Mouse (Mus musculus) T-helper 1 cell (primary cell): ENCODE data around the gene Olfr657.

ENCODE experiments used
- in situ Hi-C: fragments of 300-600 bp; cut with MboI, MseI; formaldehyde crosslinking; loops from one replicate; pipeline ENCODE4 v1.15.1; 2025; ENCODE audit warnings: high pct_unique_total_duplicates

Gene Olfr657

DNA sequence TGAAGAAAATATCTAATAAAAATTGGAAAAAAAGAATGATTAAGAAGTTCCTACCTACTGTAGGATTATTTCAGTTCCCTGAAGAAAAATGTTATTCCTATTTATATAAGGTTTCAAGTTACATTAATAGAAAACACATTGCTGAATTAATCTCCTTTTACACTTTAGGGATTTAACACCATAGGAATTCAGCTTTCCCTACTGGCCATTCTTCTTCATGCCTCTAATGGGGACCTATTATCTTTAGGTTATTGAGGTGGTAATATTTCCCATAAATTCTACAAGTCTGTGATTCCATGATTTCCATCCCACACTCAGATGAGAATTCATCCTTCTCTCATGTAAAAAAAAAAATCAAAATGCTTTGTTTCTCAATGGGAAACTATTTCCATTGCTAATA lies at the start of gene Olfr657:
Gene Olfr657 (plus strand): TSS at position 301 of the 400 bp plus-strand sequence.
- in situ Hi-C loops = no loop called here

DNA sequence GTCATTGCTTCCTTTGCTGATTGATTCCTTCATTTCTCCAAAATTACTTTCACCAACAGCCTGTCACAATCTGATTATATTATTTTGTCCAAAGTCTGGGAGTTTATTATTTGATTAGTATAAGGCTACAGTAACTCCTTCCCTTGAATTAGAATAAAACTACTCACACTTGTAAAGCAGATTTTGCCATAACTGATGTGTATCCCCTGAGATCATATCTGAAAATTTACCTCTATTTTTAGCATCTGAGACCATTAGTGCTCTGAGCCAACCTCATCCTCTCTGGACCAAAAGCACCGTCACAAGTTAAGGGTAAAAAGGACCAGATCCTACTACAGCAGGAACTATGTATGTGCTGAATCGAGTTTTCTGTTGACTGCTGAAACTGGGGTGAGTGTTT lies 47.6 kb upstream of the Olfr657 start, which contains the start of gene Olfr653:
Gene Olfr653 (plus strand): TSS at position 301 of the 400 bp plus-strand sequence.
- in situ Hi-C loops = no loop called here

DNA sequence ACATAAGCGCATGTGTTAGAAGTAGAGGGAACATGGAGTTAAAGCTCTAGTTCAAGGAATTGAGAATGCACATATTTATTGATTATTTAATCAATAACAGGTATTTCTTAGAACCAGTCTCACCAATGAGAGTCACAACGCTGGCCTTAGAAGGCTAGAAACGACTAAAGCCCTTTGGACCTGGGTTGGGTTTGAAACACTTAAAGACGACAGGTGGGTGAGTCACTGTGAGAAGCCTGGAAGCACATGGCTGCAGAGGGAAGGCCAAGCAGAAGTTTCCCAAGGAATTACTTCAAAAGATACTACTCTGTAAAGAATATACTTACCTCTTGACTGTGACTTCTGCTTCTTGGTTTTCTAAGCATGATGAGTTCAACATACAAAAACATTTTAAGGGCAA lies 43.7 kb upstream of the Olfr657 start:
- in situ Hi-C loops = no loop called here

DNA sequence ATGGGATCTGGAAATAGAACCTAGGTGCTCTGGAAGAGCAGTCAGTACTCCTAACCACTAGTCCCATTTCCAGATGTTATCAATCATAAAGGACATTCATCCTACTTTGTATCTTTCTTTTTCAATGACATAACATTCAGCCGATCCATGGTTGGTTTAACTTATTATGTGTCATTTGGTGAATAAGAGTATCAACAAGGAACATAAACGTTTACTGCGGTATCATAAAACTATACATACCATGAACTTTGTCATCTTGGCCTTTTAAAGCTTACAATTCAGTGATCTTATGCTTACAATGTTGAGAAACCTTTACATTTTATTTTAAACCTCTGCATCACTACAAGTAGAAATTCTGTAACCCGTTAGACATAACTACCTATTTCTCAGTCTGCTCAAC lies 43.2 kb upstream of the Olfr657 start:
- in situ Hi-C loops = no loop called here

DNA sequence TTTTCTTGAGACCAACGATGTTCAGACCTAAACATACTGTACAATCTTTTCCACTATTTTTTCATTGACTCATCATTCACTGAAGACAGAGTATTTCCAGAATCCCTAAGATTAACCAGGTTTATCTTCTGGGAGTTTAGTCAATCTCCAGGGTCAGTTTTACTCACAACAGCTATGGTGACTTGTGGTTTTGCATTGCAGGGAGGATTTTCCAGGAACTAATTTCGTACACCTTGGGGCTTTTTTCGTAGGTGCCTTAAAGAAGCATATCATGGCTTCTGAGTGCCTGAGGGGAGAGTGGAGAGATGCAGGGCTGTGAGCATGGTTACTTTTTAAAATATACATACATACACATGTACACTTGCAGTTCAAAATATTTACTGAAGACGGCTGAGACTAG lies 37.9 kb upstream of the Olfr657 start, which contains the start of gene Olfr654:
Gene Olfr654 (plus strand): TSS at position 301 of the 400 bp plus-strand sequence.
- in situ Hi-C loops = no loop called here

DNA sequence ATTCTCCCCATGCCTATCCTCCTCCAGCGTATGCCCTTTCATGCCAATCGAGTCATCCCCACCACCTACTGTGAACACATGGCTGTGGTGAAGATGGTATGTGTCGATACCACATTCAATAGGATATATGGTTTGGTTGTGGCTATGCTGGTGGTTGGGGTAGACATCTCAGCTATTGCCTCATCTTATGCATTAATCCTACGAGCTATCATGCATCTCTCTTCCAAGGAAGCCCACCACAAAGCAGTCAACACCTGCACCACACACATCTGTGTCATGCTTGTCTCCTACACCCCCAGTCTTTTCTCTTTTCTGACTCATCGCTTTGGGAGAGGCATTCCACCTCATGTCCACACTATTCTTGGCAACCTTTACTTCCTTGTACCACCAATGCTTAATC lies 36.3 kb upstream of the Olfr657 start:
- in situ Hi-C loops = no loop called here

DNA sequence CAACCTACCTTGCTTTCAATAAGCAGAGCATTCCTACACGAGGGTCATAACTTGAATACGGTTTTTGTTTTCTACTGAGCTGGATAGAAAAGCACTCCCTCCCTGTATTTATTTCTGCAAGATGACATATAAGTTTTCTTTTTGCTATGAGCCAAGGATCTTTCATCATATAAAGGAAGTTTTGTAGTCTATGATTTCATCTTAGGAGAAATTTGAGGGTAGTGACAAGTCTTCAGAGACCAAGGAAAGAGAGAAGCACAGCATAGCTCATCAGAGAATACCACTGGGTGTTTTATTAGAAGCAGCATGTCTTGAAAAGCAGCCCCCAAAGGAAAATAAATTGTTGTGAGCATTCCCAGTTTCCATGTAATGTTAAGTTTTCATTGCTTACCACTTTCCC lies 22.9 kb upstream of the Olfr657 start, which contains the start of gene Olfr655:
Gene Olfr655 (minus strand): TSS at position 101 of the 400 bp plus-strand sequence.
- in situ Hi-C loops = loop anchor here (5.0 to 10.0 kb wide), 2 partner anchors 229 to 417 kb away; partner anchors contain the start of gene Olfr648

DNA sequence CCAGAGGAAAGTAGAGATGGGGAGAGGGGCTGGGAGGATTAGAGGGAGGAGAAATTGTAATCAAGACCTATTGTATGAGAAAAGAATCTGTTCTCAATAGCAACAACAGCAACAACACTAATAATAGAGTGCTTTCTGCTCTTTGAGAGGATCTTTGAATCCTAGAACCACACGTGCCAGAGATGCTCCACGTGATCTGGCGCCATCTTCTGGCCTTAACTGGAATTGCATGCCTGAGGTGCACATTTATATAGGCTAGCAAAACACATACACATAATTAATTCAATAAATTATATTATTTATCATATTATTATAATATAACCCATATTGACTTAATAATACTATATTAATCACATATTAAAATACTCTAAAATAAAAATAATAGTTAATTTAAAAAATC lies 21.4 kb upstream of the Olfr657 start:
- in situ Hi-C loops = loop anchor here (5.0 to 10.0 kb wide), 2 partner anchors 231 to 418 kb away; partner anchors contain the start of gene Olfr648

DNA sequence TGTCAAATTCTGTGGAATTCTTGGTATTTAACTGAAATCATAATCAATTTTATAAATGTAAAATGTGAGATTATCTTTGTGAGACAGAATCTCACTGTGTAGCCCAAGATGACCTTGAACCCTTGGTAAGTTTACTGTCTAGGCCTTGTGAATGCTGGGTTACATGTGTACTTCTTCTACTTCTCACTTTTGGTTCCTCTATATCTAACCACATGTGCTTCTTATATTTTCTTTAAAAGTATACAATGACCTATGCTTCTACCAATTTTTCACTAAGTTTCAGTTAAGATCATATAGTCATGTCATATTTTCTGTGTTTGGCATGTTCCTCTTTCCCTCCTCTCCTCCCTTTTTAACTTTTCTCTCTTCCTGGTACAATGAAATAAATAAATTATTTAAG lies 19.9 kb upstream of the Olfr657 start:
- in situ Hi-C loops = loop anchor here (5.0 to 10.0 kb wide), 3 partner anchors 157 to 420 kb away; partner anchors contain the start of gene Olfr648

DNA sequence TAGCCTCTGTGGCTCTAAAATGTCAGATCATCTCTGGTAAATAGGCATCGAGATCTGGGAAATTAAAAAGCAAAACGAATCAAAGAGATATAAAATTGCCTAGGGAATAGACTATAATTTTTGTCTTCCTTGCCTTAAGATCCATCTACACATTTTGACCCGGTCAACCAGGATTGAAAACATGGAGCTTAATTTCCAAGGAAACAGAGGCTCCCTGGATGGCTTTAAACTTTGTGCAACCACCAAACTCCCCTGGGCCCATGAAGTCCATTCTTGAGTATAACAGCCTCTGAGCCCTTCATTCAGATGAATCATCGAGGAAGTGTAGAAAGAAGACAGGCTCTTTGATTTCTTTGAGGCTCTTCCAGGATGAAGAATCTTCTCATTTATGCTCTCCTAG lies 10.9 kb upstream of the Olfr657 start, which contains the start of gene Olfr656:
Gene Olfr656 (plus strand): TSS at position 301 of the 400 bp plus-strand sequence.
- in situ Hi-C loops = no loop called here

DNA sequence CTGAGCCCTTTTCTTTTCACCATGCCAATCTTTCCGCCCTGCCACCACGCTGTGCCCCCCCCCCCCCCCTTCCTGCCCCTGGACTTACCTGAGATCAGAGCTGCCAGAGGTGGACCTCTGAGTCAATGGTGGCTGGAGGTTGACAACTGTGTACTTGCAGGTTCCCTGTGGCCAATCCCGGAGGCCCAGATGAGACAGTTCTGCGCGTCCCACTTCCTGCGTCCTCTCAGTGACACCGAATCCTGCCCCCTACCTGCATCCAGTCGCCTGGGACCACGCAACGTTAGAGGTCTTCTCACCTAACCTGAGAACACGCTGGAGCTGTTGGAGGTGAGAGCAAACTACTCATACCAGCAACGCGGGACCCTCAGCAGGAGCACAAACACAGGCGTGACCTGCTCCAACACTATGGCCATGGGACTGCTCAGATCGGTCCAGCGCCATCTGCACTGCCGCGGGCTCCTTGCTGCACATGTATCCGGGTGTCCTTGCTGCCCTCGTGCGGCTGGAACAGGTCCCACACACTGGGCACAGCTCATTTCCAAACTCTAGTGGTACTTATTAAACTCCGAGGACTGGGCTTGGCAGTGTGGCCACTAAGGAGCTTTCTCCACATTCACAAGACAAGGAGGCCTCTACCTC lies 22.4 kb downstream of the Olfr657 start, which contains the start of gene Olfr658:
Gene Olfr658 (minus strand): TSS at position 465 of the 642 bp plus-strand sequence.
- in situ Hi-C loops = no loop called here

DNA sequence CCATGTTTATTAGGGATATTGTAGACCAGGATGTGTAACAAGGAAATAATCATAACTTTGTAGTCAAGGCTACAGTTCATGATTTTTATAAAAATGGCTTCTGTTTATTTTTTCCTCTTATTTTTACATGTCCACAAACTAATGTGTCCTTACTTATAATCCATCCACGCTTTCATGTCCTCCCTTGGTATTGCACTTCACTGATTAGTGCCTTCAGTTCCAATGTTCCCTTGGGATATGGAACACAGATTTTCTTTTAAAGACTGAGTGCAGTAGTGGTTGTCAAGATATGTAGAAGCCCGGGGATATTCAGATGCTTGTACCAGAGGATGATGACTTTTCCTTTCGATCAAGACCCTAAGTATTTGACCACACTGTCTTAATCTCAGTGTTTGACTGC lies 41.9 kb downstream of the Olfr657 start, which contains the start of gene Olfr659:
Gene Olfr659 (plus strand): TSS at position 301 of the 400 bp plus-strand sequence.
- in situ Hi-C loops = no loop called here

DNA sequence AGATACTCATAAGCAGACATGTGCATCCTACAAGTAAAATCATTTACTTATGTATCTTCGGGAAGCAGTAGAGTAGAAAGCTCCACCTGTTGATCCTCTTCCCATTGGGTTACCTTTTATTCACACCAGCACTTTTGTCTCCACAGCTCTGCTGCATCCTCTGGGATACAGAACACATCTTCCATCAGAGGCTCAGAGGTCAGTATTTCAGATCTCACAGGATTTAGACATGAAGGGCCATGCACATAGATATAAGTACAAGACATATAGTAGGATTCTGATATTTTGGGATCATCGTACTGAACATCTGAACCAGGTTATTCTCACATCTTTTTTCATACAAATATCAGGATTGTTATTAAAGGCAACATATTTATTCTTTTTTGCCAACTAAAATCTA lies 61.6 kb downstream of the Olfr657 start, which contains the start of gene Olfr661:
Gene Olfr661 (plus strand): TSS at position 301 of the 400 bp plus-strand sequence.
- in situ Hi-C loops = no loop called here
